Mouse (Mus musculus) MEL (cell line): ENCODE measurements at regions not wholly inside any gene's neighbourhood (a gene's known extent, or its start where the extent isn't known, plus 50 kb on each side); places are given as distances from the start of the nearest gene placed in this dataset.
"Not testable (repeated sequence)": the region's sequence is repeated elsewhere in the genome, so short reads cannot be mapped to it uniquely, and the experiment has no call there.

Source experiments
- DNase-seq: peaks from one replicate; pipeline ENCODE4 v3.0.0; 2011; ENCODE audit warnings: low read depth, low spot score
- H3K27ac ChIP-seq: 2 replicates; pipeline ENCODE4 v1.5.1; 2012; ENCODE audit warnings: low read depth, mild to moderate bottlenecking, control low read depth, low read length, moderate library complexity; ENCODE audit not compliant: control insufficient read depth
- H3K27me3 ChIP-seq, 2 experiments: fragments of 150-350 bp in 1 of 2; sonication (generic) in 1 of 2; 2 replicates each; pipeline ENCODE4 v1.6.1; 2012; ENCODE audit warnings: low read length in 2 of 2, mild to moderate bottlenecking in 2 of 2, improper control_type of control experiment in 1 of 2, moderate library complexity in 1 of 2; ENCODE audit not compliant: insufficient read depth in 2 of 2, control insufficient read depth in 1 of 2
- H3K36me3 ChIP-seq, 2 experiments: 2 replicates each; pipeline ENCODE4 v1.6.1; 2012 to 2014; ENCODE audit warnings: low read length in 2 of 2, improper control_type of control experiment in 1 of 2, inconsistent platforms in 1 of 2, mild to moderate bottlenecking in 1 of 2; ENCODE audit not compliant: insufficient read depth in 2 of 2, control insufficient read depth in 1 of 2
- H3K4me1 ChIP-seq, 2 experiments: fragments of 150-350 bp in 1 of 2; sonication (generic) in 1 of 2; 2 replicates each; pipeline ENCODE4 v1.6.1; 2012; ENCODE audit warnings: low read length in 2 of 2, improper control_type of control experiment in 1 of 2, mild to moderate bottlenecking in 1 of 2; ENCODE audit not compliant: insufficient read depth in 2 of 2, control insufficient read depth in 1 of 2
- H3K4me3 ChIP-seq, 2 experiments: fragments of 150-350 bp in 1 of 2; sonication (generic) in 1 of 2; 2 replicates each; pipeline ENCODE4 v1.5.1; 2012; ENCODE audit warnings: low read depth in 2 of 2, low read length in 2 of 2, mild to moderate bottlenecking in 2 of 2, moderate library complexity in 2 of 2, control low read depth in 1 of 2, improper control_type of control experiment in 1 of 2; ENCODE audit not compliant: control insufficient read depth in 1 of 2, insufficient read depth in 1 of 2
- H3K79me2 ChIP-seq: 2 replicates; pipeline ENCODE4 v1.6.1; 2012; ENCODE audit warnings: mild to moderate bottlenecking, low read length, moderate library complexity; ENCODE audit not compliant: control insufficient read depth, poor library complexity, insufficient read depth
- H3K9ac ChIP-seq: 2 replicates; pipeline ENCODE4 v1.6.1; 2012; ENCODE audit warnings: low read depth, mild to moderate bottlenecking, control low read depth, low read length, moderate library complexity; ENCODE audit not compliant: control insufficient read depth, poor library complexity, severe bottlenecking
- H3K9me3 ChIP-seq: fragments of 150-350 bp; sonication (generic); replicated peaks from 2 replicates; pipeline ENCODE4 v1.6.1; 2012; ENCODE audit warnings: mild to moderate bottlenecking, low read length, improper control_type of control experiment, moderate library complexity; ENCODE audit not compliant: insufficient read depth
- CHD2 ChIP-seq: IDR thresholded peaks from 2 replicates; pipeline ENCODE4 v1.6.1; 2011; ENCODE audit warnings: low read length, improper control_type of control experiment
- CTCF ChIP-seq, 3 experiments: IDR thresholded peaks in 2 of 3; conservative IDR thresholded peaks in 1 of 3; 2 replicates each; pipeline ENCODE4 v1.5.1; 2011 to 2012; ENCODE audit warnings: low read length in 3 of 3, low read depth in 2 of 3, mild to moderate bottlenecking in 2 of 3, improper control_type of control experiment in 1 of 3, inconsistent platforms in 1 of 3, mixed read lengths in 1 of 3, moderate library complexity in 1 of 3; ENCODE audit not compliant: control insufficient read depth in 1 of 3, insufficient read depth in 1 of 3, poor library complexity in 1 of 3, severe bottlenecking in 1 of 3
- EP300 ChIP-seq, 2 experiments: IDR thresholded peaks; 2 replicates each; pipeline ENCODE4 v1.6.1; 2011; ENCODE audit warnings: improper control_type of control experiment in 2 of 2, low read length in 2 of 2, low read depth in 1 of 2, mild to moderate bottlenecking in 1 of 2
- GABPA ChIP-seq: IDR thresholded peaks from 2 replicates; pipeline ENCODE4 v1.6.1; 2012; ENCODE audit warnings: low read depth, mild to moderate bottlenecking, inconsistent platforms, low read length, improper control_type of control experiment, moderate library complexity
- MAFK ChIP-seq: IDR thresholded peaks from 2 replicates; pipeline ENCODE4 v1.6.1; 2011; ENCODE audit warnings: low read depth, mild to moderate bottlenecking, low read length, improper control_type of control experiment, borderline replicate concordance
- MEF2A ChIP-seq: IDR thresholded peaks from 2 replicates; pipeline ENCODE4 v1.6.1; 2014; ENCODE audit warnings: low read depth, mild to moderate bottlenecking, inconsistent platforms, low read length, improper control_type of control experiment; ENCODE audit not compliant: poor library complexity, insufficient replicate concordance, severe bottlenecking; ENCODE audit errors: extremely low read depth
- RAD21 ChIP-seq: IDR thresholded peaks from 2 replicates; pipeline ENCODE4 v1.6.1; 2011; ENCODE audit warnings: mild to moderate bottlenecking, low read depth, low read length, improper control_type of control experiment
- RCOR1 ChIP-seq: IDR thresholded peaks from 2 replicates; pipeline ENCODE4 v1.6.1; 2012; ENCODE audit warnings: low read depth, mild to moderate bottlenecking, inconsistent platforms, low read length, improper control_type of control experiment
- SIN3A ChIP-seq: IDR thresholded peaks from 2 replicates; pipeline ENCODE4 v1.6.1; 2012; ENCODE audit warnings: low read length, improper control_type of control experiment, inconsistent platforms
- USF2 ChIP-seq, 2 experiments: IDR thresholded peaks; 2 replicates each; pipeline ENCODE4 v1.6.1; 2011 to 2012; ENCODE audit warnings: improper control_type of control experiment in 2 of 2, low read length in 2 of 2, borderline replicate concordance in 1 of 2, inconsistent platforms in 1 of 2, low read depth in 1 of 2, mild to moderate bottlenecking in 1 of 2; ENCODE audit not compliant: insufficient read depth in 1 of 2
- ZMIZ1 ChIP-seq: IDR thresholded peaks from 2 replicates; pipeline ENCODE4 v1.6.1; 2012; ENCODE audit warnings: low read depth, mild to moderate bottlenecking, inconsistent platforms, low read length, improper control_type of control experiment, moderate library complexity

GRCm38 (mm10) chr5:102180250-102180649, 110.5 kb upstream of the Wdfy3 start:
- no peak overlapping the region for H3K4me3 ChIP-seq
- TF ChIP-seq CHD2 (no peak), SIN3A (no peak), GABPA (no peak), RCOR1 (no peak), EP300 (IDR thresholded peaks at IDR 0.05; ENCODE audit: low read depth in 1 of 2, low read length in 2 of 2) (no peak), USF2 (IDR thresholded peaks at IDR 0.05; ENCODE audit: borderline replicate concordance in 1 of 2, insufficient read depth in 1 of 2, low read depth in 1 of 2, low read length in 2 of 2) (no peak), RAD21 (no peak), MEF2A (no peak), MAFK (no peak), CTCF (IDR thresholded peaks at IDR 0.05 in 2 of 3, conservative IDR thresholded peaks at IDR 0.05 in 1 of 3; ENCODE audit: control insufficient read depth in 1 of 3, insufficient read depth in 1 of 3, low read depth in 2 of 3, low read length in 3 of 3, poor library complexity in 1 of 3, severe bottlenecking in 1 of 3) (no peak)
- no peaks in the 10 kb centered on the region for H3K4me1 ChIP-seq
- H3K27ac ChIP-seq, result no peak overlapping the region
- no peaks in the 10 kb centered on the region for H3K36me3 ChIP-seq
- no peaks in the 10 kb centered on the region for H3K79me2 ChIP-seq
- no peaks in the 10 kb centered on the region for H3K27me3 ChIP-seq
- no peak overlapping the region for H3K9ac ChIP-seq
- H3K9me3 ChIP-seq, result no peaks in the 10 kb centered on the region
- no peak for DNase-seq

- H3K27me3 ChIP-seq, DNase-seq, H3K27ac ChIP-seq, H3K36me3 ChIP-seq, H3K9ac ChIP-seq, H3K9me3 ChIP-seq, H3K4me1 ChIP-seq, H3K4me3 ChIP-seq, H3K79me2 ChIP-seq: not testable (repeated sequence)
Measured at GRCm38 (mm10) chr5:102188951-102189350, 119.2 kb upstream of the Wdfy3 start.

GRCm38 (mm10) chr5:102206456-102206855, 136.7 kb upstream of the Wdfy3 start:
- H3K9ac ChIP-seq, result no peak overlapping the region
- H3K9me3 ChIP-seq, result no peaks in the 10 kb centered on the region
- H3K79me2 ChIP-seq, result no peaks in the 10 kb centered on the region
- no peak for DNase-seq
- H3K4me3 ChIP-seq, result no peak overlapping the region
- no peaks in the 10 kb centered on the region for H3K27me3 ChIP-seq
- no peaks in the 10 kb centered on the region for H3K36me3 ChIP-seq
- no peak for TF ChIP-seq ZMIZ1
- no peak for TF ChIP-seq SIN3A
- TF ChIP-seq CTCF (IDR thresholded peaks at IDR 0.05 in 2 of 3, conservative IDR thresholded peaks at IDR 0.05 in 1 of 3; ENCODE audit: control insufficient read depth in 1 of 3, insufficient read depth in 1 of 3, low read depth in 2 of 3, low read length in 3 of 3, poor library complexity in 1 of 3, severe bottlenecking in 1 of 3), result no peak
- no peak for TF ChIP-seq MEF2A
- no peak for TF ChIP-seq CHD2
- no peaks in the 10 kb centered on the region for H3K4me1 ChIP-seq
- H3K27ac ChIP-seq, result no peak overlapping the region
